Mouse (Mus musculus) natural killer cell, adult 2 months (primary cell): ENCODE data around the gene Skint9.
"Not testable (repeated sequence)": the region's sequence is repeated elsewhere in the genome, so short reads cannot be mapped to it uniquely, and the experiment has no call there.

Experiments
- DNase-seq, 2 experiments: peaks; one replicate each; pipeline ENCODE4 v3.0.0; 2022; ENCODE audit warnings: low spot score in 2 of 2

Gene Skint9

DNA sequence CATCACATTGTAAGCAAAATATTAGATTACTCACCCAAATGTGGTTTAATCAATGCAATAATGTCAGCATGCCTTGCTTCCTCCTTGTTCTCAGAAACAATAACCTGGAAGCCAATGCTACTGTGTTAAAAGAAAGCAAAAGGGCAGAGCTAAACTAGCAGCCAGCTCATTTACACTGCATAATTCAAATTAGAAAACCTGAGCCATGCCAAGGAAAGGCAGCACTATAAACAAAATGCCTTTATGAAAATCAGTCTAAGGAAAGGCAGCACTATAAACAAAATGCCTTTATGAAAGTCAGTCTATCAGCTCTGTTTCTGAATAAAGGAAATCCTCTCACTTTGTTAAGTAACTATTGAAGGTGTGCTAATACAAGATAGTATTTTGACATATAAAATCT, at the start of gene Skint9:
TSS of gene Skint9 (minus strand) at position 101 of the 400 bp plus-strand sequence.
- no peak for DNase-seq

DNA sequence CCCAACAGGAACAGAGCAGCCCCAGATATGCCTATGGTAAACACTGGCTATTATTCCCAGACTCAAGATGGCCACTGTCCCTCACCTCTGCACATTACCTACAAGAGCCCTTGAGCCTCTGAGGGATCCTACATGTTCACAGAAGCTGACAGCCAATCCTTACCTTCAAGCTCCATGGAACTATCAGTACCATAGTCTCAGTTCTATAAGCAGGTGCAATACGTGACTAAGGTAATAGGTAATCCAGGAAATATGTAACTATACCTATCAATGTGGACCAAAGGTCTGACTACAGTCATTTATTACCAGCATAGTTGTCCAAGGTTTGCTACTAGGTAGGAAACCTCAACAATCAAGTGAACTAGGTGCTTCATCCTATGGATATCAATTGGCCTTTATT, 1.1 kb downstream of the Skint9 start:
- DNase-seq = no peak

DNA sequence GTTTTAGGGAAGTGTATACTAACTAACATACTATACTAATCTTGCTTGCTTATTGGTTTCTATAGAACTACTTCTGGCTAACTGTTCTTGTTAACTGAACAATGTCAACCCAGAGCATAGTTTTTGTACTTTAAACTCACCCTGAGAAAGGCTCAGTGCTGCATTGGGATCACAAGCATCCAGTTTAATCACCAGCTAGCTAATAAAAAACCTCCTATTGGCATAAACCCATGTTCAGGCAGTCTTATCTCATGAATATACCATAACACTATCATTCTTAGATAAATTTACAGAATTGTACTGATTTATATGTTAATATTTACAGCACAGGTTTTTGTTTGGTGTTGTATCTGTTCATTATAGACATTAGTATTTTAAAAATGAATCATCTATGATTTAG, 1.6 kb downstream of the Skint9 start:
- no peak for DNase-seq

DNA sequence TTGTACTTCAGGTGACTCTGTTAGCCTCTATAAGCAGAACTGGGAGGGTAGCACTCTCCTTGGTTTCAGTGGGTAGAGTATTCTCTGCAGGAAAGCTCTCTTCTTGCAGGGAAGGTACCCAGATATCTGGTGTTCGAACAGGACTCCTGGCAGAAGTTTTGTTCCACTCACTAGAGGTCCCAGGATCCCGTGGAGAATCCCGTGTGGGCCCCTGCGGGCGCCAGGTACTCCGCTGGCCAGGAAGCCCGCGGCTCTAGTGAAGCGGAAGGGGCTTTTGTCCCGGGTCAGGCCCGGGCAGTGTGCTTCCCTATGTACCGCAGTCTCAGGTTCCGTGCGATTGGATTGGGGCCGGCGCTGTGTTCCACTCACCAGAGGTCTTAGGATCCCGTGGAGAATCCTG, 84.7 kb downstream of the Skint9 start:
- not testable (repeated sequence) for DNase-seq
